Mouse (Mus musculus) G1E-ER4 (cell line): ENCODE measurements around the gene March10. TPM values are rescaled to one million over a fixed set of nuclear protein-coding genes. Genes with fewer than 3 reads are reported as not detected.

ENCODE experiments used
- GATA1 ChIP-seq: IDR thresholded peaks from one replicate; pipeline ENCODE4 v1.8.0; 2012; ENCODE audit warnings: low read length, inconsistent platforms
- polyA plus RNA-seq: library from polyadenylated mRNA; stranded (reverse); fragments of >175 nt; gene quantifications from 2 replicates; pipeline ENCODE4 v1.2.3, GENCODE M21; 2012

March10 gene
- polyA plus RNA-seq, 1 experiment, result not detected

GRCm38 (mm10) chr11:105470896-105471295, 14.4 kb upstream of the March10 start:
- no peak for TF ChIP-seq GATA1

- no peak for TF ChIP-seq GATA1
Observed at GRCm38 (mm10) chr11:105469561-105469960, 13.0 kb upstream of the March10 start.

- TF ChIP-seq GATA1, result no peak
Observed at GRCm38 (mm10) chr11:105469091-105469507, 12.6 kb upstream of the March10 start.

GRCm38 (mm10) chr11:105468436-105468835, 11.9 kb upstream of the March10 start:
- no peak for TF ChIP-seq GATA1

GRCm38 (mm10) chr11:105467816-105468215, 11.3 kb upstream of the March10 start:
- TF ChIP-seq GATA1, result no peak

- TF ChIP-seq GATA1, result no peak
Observed at GRCm38 (mm10) chr11:105467266-105467665, 10.7 kb upstream of the March10 start.

GRCm38 (mm10) chr11:105466756-105467155, 10.2 kb upstream of the March10 start:
- TF ChIP-seq GATA1, result no peak

- TF ChIP-seq GATA1, result no peak
Observed at GRCm38 (mm10) chr11:105465488-105465887, 9.0 kb upstream of the March10 start.

- TF ChIP-seq GATA1, result no peak
Observed at GRCm38 (mm10) chr11:105464430-105464967, 8.0 kb upstream of the March10 start.

- TF ChIP-seq GATA1, result no peak
Observed at GRCm38 (mm10) chr11:105459900-105460299, 3.4 kb upstream of the March10 start.

GRCm38 (mm10) chr11:105457041-105457440, 506 bp upstream of the March10 start:
- no peak for TF ChIP-seq GATA1

- TF ChIP-seq GATA1, result no peak
Observed at GRCm38 (mm10) chr11:105455118-105455517, 1.4 kb downstream of the March10 start.

GRCm38 (mm10) chr11:105453084-105453483, 3.5 kb downstream of the March10 start:
- TF ChIP-seq GATA1, result no peak

- no peak for TF ChIP-seq GATA1
Observed at GRCm38 (mm10) chr11:105452504-105452903, 4.0 kb downstream of the March10 start.

- TF ChIP-seq GATA1, result no peak
Observed at GRCm38 (mm10) chr11:105451553-105452135, 4.9 kb downstream of the March10 start.

GRCm38 (mm10) chr11:105449581-105450315, 6.8 kb downstream of the March10 start:
- no peak for TF ChIP-seq GATA1

- no peak for TF ChIP-seq GATA1
Observed at GRCm38 (mm10) chr11:105447661-105448060, 8.9 kb downstream of the March10 start.
